Mouse (Mus musculus) midbrain, embryonic 13.5 days (tissue): ENCODE measurements around the gene Zfp26. TPM values are rescaled to one million over a fixed set of nuclear protein-coding genes. Genes with fewer than 3 reads are reported as not detected.
A peak's percentile ranks its signal among the peaks of the same experiment; 100 is the strongest.

ENCODE experiments used
- ATAC-seq: fragments of 200-750 bp; cut with Nextera tagmentation; 2 replicates; pipeline ENCODE4 v1.8.0; 2017; ENCODE audit warnings: mild to moderate bottlenecking, moderate TSS enrichment, moderate library complexity
- H3K27ac ChIP-seq: fragments of 300-500 bp; sonication (generic); 2 replicates; pipeline ENCODE4 v1.5.1; 2015; ENCODE audit warnings: inconsistent platforms, mild to moderate bottlenecking, moderate library complexity
- H3K27me3 ChIP-seq: fragments of 300-500 bp; sonication (generic); 2 replicates; pipeline ENCODE4 v1.6.1; 2015; ENCODE audit warnings: mild to moderate bottlenecking, inconsistent platforms
- H3K36me3 ChIP-seq: fragments of 300-500 bp; sonication (generic); 2 replicates; pipeline ENCODE4 v1.6.1; 2015; ENCODE audit warnings: mild to moderate bottlenecking, inconsistent platforms
- H3K4me1 ChIP-seq: fragments of 300-500 bp; sonication (generic); replicated peaks from 2 replicates; pipeline ENCODE4 v1.6.1; 2015; ENCODE audit warnings: inconsistent platforms
- H3K4me2 ChIP-seq: fragments of 300-500 bp; sonication (generic); replicated peaks from 2 replicates; pipeline ENCODE4 v1.6.1; 2015; ENCODE audit warnings: moderate library complexity, mild to moderate bottlenecking, inconsistent platforms
- H3K4me3 ChIP-seq: fragments of 300-500 bp; sonication (generic); replicated peaks from 2 replicates; pipeline ENCODE4 v1.5.1; 2015; ENCODE audit warnings: mild to moderate bottlenecking, inconsistent platforms
- H3K9ac ChIP-seq: fragments of 300-500 bp; sonication (generic); replicated peaks from 2 replicates; pipeline ENCODE4 v1.6.1; 2015; ENCODE audit warnings: mild to moderate bottlenecking, inconsistent platforms
- H3K9me3 ChIP-seq: fragments of 300-500 bp; sonication (generic); 2 replicates; pipeline ENCODE4 v1.6.1; 2016; ENCODE audit warnings: mild to moderate bottlenecking, inconsistent platforms
- WGBS: fragments of 180-500 bp; shearing (Covaris S2); methylation state at CpG from one replicate; pipeline ENCODE4 v1.1.7; 2015; 5-methylcytosine and 5-hydroxymethylcytosine counted together
- polyA plus RNA-seq: library from polyadenylated mRNA; unstranded; fragments of >200 nt; fragmentation: Nextera tagmentation; extraction: Ambion mirVana; gene quantifications from 2 replicates; pipeline ENCODE4 v1.2.1, GENCODE M21; 2015

The Zfp26 gene
- polyA plus RNA-seq, 1 experiment from 2014 or later: 20.1 TPM

- Histone ChIP-seq H3K9ac (no peak overlapping the region), H3K4me1 (no peaks in the 10 kb centered on the region), H3K9me3 (no peaks in the 10 kb centered on the region), H3K4me3 (no peak overlapping the region), H3K27ac (no peak overlapping the region), H3K27me3 (no peaks in the 10 kb centered on the region), H3K4me2 (no peak overlapping the region), H3K36me3 (peaks cover 54% of the 10 kb centered on the region)
- 92% methylated on average over 1 of the region's 1 CpGs for WGBS
- ATAC-seq: no peak
Observed at GRCm38 (mm10) chr9:20451493-20451892, 8.5 kb downstream of the Zfp26 start.

- 93% methylated on average over 4 of the region's 4 CpGs for WGBS
Observed at GRCm38 (mm10) chr9:20443183-20443783, 16.7 kb downstream of the Zfp26 start.

DNA sequence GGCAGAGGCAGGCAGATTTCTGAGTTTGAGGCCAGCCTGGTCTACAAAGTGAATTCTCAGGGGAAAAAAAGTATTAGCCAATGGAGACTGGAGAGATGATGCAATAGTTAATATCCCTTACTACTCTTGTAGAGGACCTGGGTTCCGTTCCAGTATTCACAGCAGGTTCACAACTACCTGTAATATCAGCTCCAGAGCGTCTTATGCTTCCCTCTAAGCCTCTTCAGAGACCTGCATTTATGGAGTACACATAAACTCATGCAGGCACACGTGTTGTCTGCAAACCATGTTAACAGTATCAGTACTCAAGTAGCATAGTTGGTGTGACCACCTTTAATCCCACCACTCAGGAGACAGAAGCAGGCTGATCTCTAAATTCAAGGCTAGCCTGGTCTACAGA, 30.0 kb downstream of the Zfp26 start:
- no peak for ATAC-seq
- H3K27me3 ChIP-seq: no peaks in the 10 kb centered on the region
- H3K4me2 ChIP-seq: no peak overlapping the region
- WGBS: 89% methylated on average over 3 of the region's 3 CpGs
- H3K9me3 ChIP-seq: no peaks in the 10 kb centered on the region
- no peak overlapping the region for H3K27ac ChIP-seq
- H3K4me1 ChIP-seq: no peaks in the 10 kb centered on the region
- no peak overlapping the region for H3K9ac ChIP-seq
- H3K4me3 ChIP-seq: no peak overlapping the region
- H3K36me3 ChIP-seq: peaks cover 8% of the 10 kb centered on the region

More at GRCm38 (mm10) chr9:20443183-20443783, 16.7 kb downstream of the Zfp26 start:
- H3K36me3 ChIP-seq: peaks cover 78% of the 10 kb centered on the region
- H3K4me3 ChIP-seq: no peak overlapping the region
- H3K27me3 ChIP-seq: no peaks in the 10 kb centered on the region
- 0 out of 2 replicates have a peak, but pooled peaks cover 4% of the 10 kb centered on the region for H3K9me3 ChIP-seq
- H3K27ac ChIP-seq: no peak overlapping the region
- no peak overlapping the region for H3K4me2 ChIP-seq
- no peaks in the 10 kb centered on the region for H3K4me1 ChIP-seq
- H3K9ac ChIP-seq: no peak overlapping the region
- no peak for ATAC-seq

- Histone ChIP-seq H3K4me2 (no peak overlapping the region), H3K36me3 (no peaks in the 10 kb centered on the region), H3K9ac (no peak overlapping the region), H3K27me3 (no peaks in the 10 kb centered on the region), H3K27ac (no peak overlapping the region), H3K9me3 (no peaks in the 10 kb centered on the region), H3K4me3 (no peak overlapping the region), H3K4me1 (no peaks in the 10 kb centered on the region)
- no peak for ATAC-seq
- 26% methylated on average over 1 of the region's 1 CpGs for WGBS
Observed at GRCm38 (mm10) chr9:20411460-20411859, 48.5 kb downstream of the Zfp26 start.

GRCm38 (mm10) chr9:20409319-20409718, 50.6 kb downstream of the Zfp26 start:
- no peaks in the 10 kb centered on the region for H3K27me3 ChIP-seq
- H3K4me1 ChIP-seq: no peaks in the 10 kb centered on the region
- no peak overlapping the region for H3K4me2 ChIP-seq
- H3K27ac ChIP-seq: no peak overlapping the region
- no peak overlapping the region for H3K9ac ChIP-seq
- no peak overlapping the region for H3K4me3 ChIP-seq
- no peaks in the 10 kb centered on the region for H3K9me3 ChIP-seq
- H3K36me3 ChIP-seq: no peaks in the 10 kb centered on the region
- ATAC-seq: no peak
- WGBS: 87% methylated on average over 2 of the region's 2 CpGs

- Histone ChIP-seq H3K27ac (peak overlapping the region; percentile 73), H3K9ac (peak overlapping the region; percentile 75), H3K36me3 (no peaks in the 10 kb centered on the region), H3K4me2 (peak overlapping the region; percentile 67), H3K4me3 (peak overlapping the region; percentile 65), H3K9me3 (0 out of 2 replicates have a peak, but pooled peaks cover 4% of the 10 kb centered on the region), H3K4me1 (peaks cover 15% of the 10 kb centered on the region), H3K27me3 (no peaks in the 10 kb centered on the region)
- peak; percentile 91 for ATAC-seq
- WGBS: 17% methylated on average over 16 of the region's 16 CpGs
Observed at GRCm38 (mm10) chr9:20385343-20385703, 74.6 kb downstream of the Zfp26 start.

- H3K9ac ChIP-seq: peak within 1 kb of the TSS; percentile 75
- WGBS: 3% methylated on average over 40 of the region's 40 CpGs
- H3K36me3 ChIP-seq: no peaks in the 10 kb centered on the region
- ATAC-seq: peak; percentile 99
- no peaks in the 10 kb centered on the region for H3K27me3 ChIP-seq
- 0 out of 2 replicates have a peak, but pooled peaks cover 7% of the 10 kb centered on the region for H3K9me3 ChIP-seq
- H3K4me2 ChIP-seq: peak within 1 kb of the TSS; percentile 67
- H3K4me3 ChIP-seq: peak within 1 kb of the TSS; percentile 65
- peaks cover 15% of the 10 kb centered on the region for H3K4me1 ChIP-seq
- peak within 1 kb of the TSS; percentile 73 for H3K27ac ChIP-seq
Observed at GRCm38 (mm10) chr9:20384532-20385342, 75.2 kb downstream of the Zfp26 start, which contains the start of gene Zfp560. Gene Zfp560 (minus strand): TSS chr9:20385177.

DNA sequence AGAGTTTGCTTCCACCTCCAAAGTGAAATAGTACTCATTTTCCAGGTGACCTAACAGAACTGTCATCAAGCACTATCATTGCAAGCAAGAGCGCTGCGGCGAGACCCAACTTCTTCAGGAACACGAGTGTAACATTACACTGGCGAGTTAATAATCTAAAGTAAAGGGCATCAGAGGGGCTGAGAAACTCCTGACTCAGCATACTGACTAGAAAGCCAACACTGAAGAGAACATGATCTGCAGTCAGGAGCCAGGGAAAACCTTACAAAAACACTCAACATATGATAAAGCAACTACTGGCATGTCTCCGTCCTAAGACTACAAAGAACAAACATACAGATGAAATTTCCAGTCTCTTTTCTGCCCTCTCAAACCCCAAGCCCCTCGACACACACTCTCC, 76.3 kb downstream of the Zfp26 start:
- H3K36me3 ChIP-seq: no peaks in the 10 kb centered on the region
- H3K9me3 ChIP-seq: 0 out of 2 replicates have a peak, but pooled peaks cover 7% of the 10 kb centered on the region
- H3K27me3 ChIP-seq: no peaks in the 10 kb centered on the region
- ATAC-seq: no peak
- H3K4me3 ChIP-seq: peak overlapping the region; percentile 65
- H3K9ac ChIP-seq: peak overlapping the region; percentile 51
- no peak overlapping the region for H3K27ac ChIP-seq
- H3K4me2 ChIP-seq: peak overlapping the region; percentile 67
- H3K4me1 ChIP-seq: peaks cover 15% of the 10 kb centered on the region
- 91% methylated on average over 7 of the region's 7 CpGs for WGBS

Other genes with a start within 250 kb of the Zfp26 start
- gene Olfr871, start 248.0 kb downstream of the Zfp26 start, polyA plus RNA-seq: not detected in 2 replicates
- gene Olfr872, start 223.0 kb downstream of the Zfp26 start, polyA plus RNA-seq: not detected in 2 replicates
- gene Olfr39, start 177.8 kb downstream of the Zfp26 start, polyA plus RNA-seq: not detected in 2 replicates
- gene Olfr873, start 161.6 kb downstream of the Zfp26 start, polyA plus RNA-seq: not detected in 2 replicates
- 0.13 TPM in 1 of 2 replicates, not detected in the other for gene Olfr18, start 124.1 kb downstream of the Zfp26 start, polyA plus RNA-seq
- gene Zfp560, start 75.0 kb downstream of the Zfp26 start, polyA plus RNA-seq: 41.5 and 45.4 TPM in 2 replicates
- gene Zfp426, start 32.6 kb upstream of the Zfp26 start, polyA plus RNA-seq: 33.1 and 35.4 TPM in 2 replicates
- gene Zfp266, start 61.3 kb upstream of the Zfp26 start, polyA plus RNA-seq: 143 and 151 TPM in 2 replicates
- gene Zfp846, start 121.1 kb upstream of the Zfp26 start, polyA plus RNA-seq: 47.1 and 50.1 TPM in 2 replicates
- gene Ubl5, start 182.7 kb upstream of the Zfp26 start, polyA plus RNA-seq: 541 and 558 TPM in 2 replicates
- 17.7 and 19.0 TPM in 2 replicates for gene Fbxl12, start 184.6 kb upstream of the Zfp26 start, polyA plus RNA-seq
- 62.0 and 63.2 TPM in 2 replicates for gene Pin1, start 191.9 kb upstream of the Zfp26 start, polyA plus RNA-seq